Mouse (Mus musculus) T-cell, adult 2 months (primary cell): ENCODE measurements around the gene Gm47791.

Experiments
- DNase-seq: peaks from one replicate; pipeline ENCODE4 v3.0.0; 2022; ENCODE audit warnings: low spot score

The Gm47791 gene

DNA sequence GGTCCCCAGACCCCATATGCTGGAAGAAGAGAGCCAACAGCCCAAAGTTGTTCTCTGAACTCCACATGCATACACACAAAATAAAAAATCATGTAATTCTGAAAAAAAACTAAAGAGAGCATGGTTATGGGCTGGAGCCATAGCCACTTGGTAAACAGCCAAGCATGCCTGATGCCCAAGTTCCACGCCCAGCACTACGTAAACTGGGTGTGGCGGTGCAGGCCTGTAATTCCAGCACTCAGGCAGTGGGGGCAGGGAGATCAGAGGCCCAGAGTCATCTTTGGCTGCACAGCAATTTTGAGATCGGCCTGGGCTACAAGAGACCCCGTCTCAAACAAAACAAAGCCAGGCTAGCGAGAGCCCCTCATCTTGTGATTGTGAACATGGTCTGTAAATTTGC, 14.5 kb upstream of the Gm47791 start:
- no peak for DNase-seq

GRCm38 (mm10) chr1:82783559-82783958, 12.5 kb upstream of the Gm47791 start:
- no peak for DNase-seq

- no peak for DNase-seq
Observed at GRCm38 (mm10) chr1:82779388-82779966, 8.4 kb upstream of the Gm47791 start.

DNA sequence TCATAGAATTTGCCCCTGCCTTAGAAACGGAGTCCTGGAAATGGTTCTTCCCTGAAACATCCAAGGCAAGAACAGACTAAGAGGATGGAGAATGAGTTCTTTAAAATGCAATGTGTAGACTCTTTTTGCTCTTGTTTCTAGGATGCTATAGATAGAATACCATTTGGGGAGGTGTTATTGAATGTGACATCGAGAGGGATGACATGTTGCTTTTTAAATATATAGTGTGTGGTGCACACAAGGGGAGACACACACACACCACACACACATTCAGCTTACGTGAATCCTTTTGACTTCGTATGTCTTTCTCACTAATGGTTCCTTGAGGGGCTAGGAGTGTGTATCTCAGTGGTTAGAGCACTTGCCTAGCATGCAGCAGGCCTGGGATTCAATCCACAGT, 4.2 kb upstream of the Gm47791 start:
- no peak for DNase-seq

GRCm38 (mm10) chr1:82773208-82773607, 2.2 kb upstream of the Gm47791 start:
- DNase-seq: no peak

GRCm38 (mm10) chr1:82772428-82772827, 1.4 kb upstream of the Gm47791 start:
- no peak for DNase-seq

GRCm38 (mm10) chr1:82768269-82768668, 2.8 kb downstream of the Gm47791 start, which contains the start of gene Tm4sf20:
Gene Tm4sf20 (minus strand): TSS chr1:82768461.
- DNase-seq: no peak

GRCm38 (mm10) chr1:82766641-82767040, 4.4 kb downstream of the Gm47791 start:
- DNase-seq: no peak

- DNase-seq: no peak
Observed at GRCm38 (mm10) chr1:82766227-82766626, 4.8 kb downstream of the Gm47791 start.

DNA sequence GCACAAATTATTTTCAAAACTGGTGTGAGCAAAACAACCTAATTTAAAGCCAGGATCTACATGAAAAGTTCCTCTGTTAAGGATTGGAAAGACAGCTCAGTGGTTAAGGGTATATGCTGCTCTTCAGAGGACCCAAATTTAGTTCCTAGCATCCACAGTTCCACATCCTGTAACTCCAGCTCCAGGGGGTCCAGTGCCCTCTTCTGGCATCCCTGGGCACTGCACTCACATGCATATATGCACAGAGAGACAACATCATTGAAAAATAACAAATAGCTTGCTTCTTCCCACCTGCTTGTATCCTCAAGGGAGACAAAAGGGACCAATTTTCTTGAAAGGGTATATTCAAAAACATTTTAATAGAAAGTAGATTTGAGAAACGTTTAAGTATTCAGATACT, 8.8 kb downstream of the Gm47791 start:
- DNase-seq: no peak

DNA sequence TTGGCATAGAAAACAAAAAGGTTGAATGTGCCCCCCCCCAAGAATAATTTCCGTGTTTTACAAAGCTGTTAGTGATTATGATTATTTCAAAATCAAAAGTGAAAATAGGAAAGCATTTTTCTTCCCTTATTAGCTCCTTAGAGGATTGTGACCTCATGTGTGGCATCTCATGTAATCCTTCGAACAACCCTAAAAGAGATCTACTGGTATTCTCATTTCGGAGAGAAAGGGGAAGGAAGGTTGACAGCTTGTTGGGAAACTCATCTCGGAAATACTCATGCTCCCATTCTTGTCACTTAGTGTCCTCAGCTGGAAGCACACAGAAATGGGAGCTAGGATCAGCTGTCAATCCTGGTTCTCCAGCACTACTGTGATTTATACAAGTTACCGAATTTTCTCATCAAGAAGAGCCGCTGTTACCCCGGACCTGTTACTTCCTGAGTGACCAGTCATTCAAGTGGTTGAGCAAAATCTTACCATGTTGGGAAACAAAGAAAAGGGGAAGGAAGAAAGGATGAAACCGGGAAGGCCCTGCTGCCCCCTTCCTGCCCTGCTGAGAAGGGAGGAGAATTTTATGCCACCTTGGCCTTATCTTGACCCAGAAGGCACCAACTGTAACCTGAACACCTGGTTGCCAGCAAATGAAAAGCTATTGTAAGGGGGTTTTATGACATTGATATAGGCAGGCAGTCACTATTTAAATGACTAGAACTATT, 9.4 kb downstream of the Gm47791 start:
- no peak for DNase-seq

GRCm38 (mm10) chr1:82759520-82759919, 11.5 kb downstream of the Gm47791 start:
- DNase-seq: no peak

DNA sequence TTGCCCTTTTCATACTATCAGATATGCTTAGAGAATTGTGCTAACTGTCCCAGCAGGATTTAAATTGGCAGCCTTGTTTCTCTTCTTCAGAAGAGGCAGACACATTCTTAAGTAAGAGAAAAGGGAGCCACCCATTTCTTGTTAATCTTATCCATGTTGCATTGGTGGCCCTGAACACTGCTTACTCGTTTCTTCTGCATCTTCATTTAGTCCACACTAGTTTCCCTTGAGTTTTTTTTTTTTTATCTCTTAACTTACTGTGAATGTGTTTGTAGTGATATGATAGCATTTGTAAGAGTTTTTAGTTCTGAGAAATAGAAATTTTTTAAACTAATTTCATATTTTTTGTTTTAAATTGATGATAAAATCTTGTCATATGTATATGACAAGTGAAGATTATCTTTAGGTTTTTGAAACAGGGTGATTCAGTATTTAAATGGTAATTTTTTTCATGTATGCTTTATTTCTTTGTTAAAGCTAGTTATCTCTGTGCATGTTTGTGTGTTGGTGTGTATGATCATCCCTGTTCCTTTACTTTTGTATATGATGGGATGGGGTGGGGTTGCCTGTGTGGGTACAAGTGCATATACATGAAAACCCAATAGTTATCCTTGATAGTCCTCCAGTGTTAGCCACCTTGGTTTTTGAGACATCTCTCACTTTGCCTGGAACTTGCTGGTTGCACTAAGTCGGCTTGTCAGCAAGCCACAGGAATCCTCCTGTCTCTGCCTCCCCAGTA, 23.2 kb downstream of the Gm47791 start:
- DNase-seq: no peak

GRCm38 (mm10) chr1:82746408-82746807, 24.6 kb downstream of the Gm47791 start:
- DNase-seq: no peak

- no peak for DNase-seq
Observed at GRCm38 (mm10) chr1:82743962-82744361, 27.1 kb downstream of the Gm47791 start.

DNA sequence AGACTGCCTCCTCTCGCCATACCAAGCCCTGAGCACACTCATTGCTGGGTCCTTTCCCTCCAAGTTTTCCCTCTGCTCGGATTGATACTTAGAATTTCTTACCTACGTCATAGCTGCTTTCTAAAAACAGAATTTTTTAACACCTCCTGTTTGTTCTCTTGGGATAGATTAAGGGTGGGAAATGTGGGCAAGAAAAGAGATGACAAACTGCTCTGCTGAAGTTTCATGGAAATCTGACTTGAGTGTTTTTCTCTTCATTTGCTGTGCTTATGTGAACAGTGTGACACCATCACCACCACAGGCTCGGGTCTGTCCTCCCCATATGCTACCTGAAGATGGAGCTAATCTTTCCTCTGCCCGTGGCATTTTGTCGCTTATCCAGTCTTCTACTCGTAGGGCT, 29.5 kb downstream of the Gm47791 start:
- DNase-seq: no peak

GRCm38 (mm10) chr1:82738066-82738465, 33.0 kb downstream of the Gm47791 start:
- no peak for DNase-seq

DNA sequence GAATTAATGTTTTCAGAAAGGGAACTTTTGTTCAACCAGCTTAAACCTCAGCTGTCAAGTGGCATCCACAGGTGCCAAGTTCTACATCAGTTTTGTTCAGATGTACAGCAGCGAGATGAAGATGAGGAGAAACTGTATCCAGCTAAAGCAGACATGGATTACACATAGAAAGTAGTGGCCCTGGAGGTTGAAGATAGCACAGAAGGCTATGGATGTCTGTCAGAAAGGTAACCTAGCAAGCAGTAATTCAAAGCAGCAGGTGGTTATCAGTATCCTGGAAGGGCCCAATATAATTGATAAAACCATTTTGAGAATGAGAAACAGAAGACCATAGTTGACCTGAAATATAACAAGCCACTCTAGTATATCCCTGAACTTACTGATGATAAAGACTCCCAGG, 37.7 kb downstream of the Gm47791 start:
- no peak for DNase-seq

GRCm38 (mm10) chr1:82726482-82726881, 44.6 kb downstream of the Gm47791 start:
- DNase-seq: no peak

GRCm38 (mm10) chr1:82725875-82726185, 45.2 kb downstream of the Gm47791 start:
- no peak for DNase-seq

- no peak for DNase-seq
Observed at GRCm38 (mm10) chr1:82725026-82725874, 45.8 kb downstream of the Gm47791 start.

GRCm38 (mm10) chr1:82724339-82725025, 46.6 kb downstream of the Gm47791 start, which contains the start of gene Mff:
Gene Mff (plus strand): TSS chr1:82724890.
- peak; percentile 89 for DNase-seq
